Mouse (Mus musculus) stomach, embryonic 14.5 days (tissue): ENCODE measurements at regions not wholly inside any gene's neighbourhood (a gene's known extent, or its start where the extent isn't known, plus 50 kb on each side); places are given as distances from the start of the nearest gene placed in this dataset.
A peak's percentile ranks its signal among the peaks of the same experiment; 100 is the strongest.

Experiments
- ATAC-seq: fragments of 200-750 bp; cut with Nextera tagmentation; 2 replicates; pipeline ENCODE4 v1.8.0; 2017; ENCODE audit warnings: low read depth, moderate TSS enrichment; ENCODE audit not compliant: insufficient number of reproducible peaks, insufficient read depth, low FRiP score
- H3K27ac ChIP-seq: fragments of 300-500 bp; sonication (generic); 2 replicates; pipeline ENCODE4 v1.5.1; 2014; ENCODE audit warnings: mild to moderate bottlenecking, low read length, moderate library complexity, mixed read lengths
- H3K27me3 ChIP-seq: fragments of 300-500 bp; sonication (generic); 2 replicates; pipeline ENCODE4 v1.6.1; 2014; ENCODE audit warnings: low read length, control low read depth, mixed read lengths; ENCODE audit not compliant: control insufficient read depth, insufficient read depth
- H3K36me3 ChIP-seq: fragments of 300-500 bp; sonication (generic); 2 replicates; pipeline ENCODE4 v1.6.1; 2014; ENCODE audit warnings: mild to moderate bottlenecking, control low read depth, low read length, moderate library complexity, mixed read lengths; ENCODE audit not compliant: control insufficient read depth, insufficient read depth
- H3K4me1 ChIP-seq: fragments of 300-500 bp; sonication (generic); 2 replicates; pipeline ENCODE4 v1.6.1; 2014; ENCODE audit warnings: low read length, control low read depth, mixed read lengths; ENCODE audit not compliant: control insufficient read depth, insufficient read depth
- H3K4me2 ChIP-seq: fragments of 300-500 bp; sonication (generic); replicated peaks from 2 replicates; pipeline ENCODE4 v1.6.1; 2014; ENCODE audit warnings: low read depth, low read length, control low read depth
- H3K4me3 ChIP-seq: fragments of 300-500 bp; sonication (generic); 2 replicates; pipeline ENCODE4 v1.5.1; 2014; ENCODE audit warnings: low read depth, low read length, control low read depth
- H3K9ac ChIP-seq: fragments of 300-500 bp; sonication (generic); replicated peaks from 2 replicates; pipeline ENCODE4 v1.6.1; 2014; ENCODE audit warnings: low read depth, mild to moderate bottlenecking, control low read depth, low read length, moderate library complexity, mixed read lengths
- H3K9me3 ChIP-seq: fragments of 300-500 bp; sonication (generic); 2 replicates; pipeline ENCODE4 v1.6.1; 2016; ENCODE audit warnings: low read depth, low read length, control low read depth; ENCODE audit not compliant: control insufficient read depth
- WGBS: fragments of 180-500 bp; shearing (Covaris S2); extraction: QIAGEN DNeasy Blood & Tissue Kit; methylation state at CpG from one replicate; pipeline ENCODE4 v1.1.7; 2014; 5-methylcytosine and 5-hydroxymethylcytosine counted together

DNA sequence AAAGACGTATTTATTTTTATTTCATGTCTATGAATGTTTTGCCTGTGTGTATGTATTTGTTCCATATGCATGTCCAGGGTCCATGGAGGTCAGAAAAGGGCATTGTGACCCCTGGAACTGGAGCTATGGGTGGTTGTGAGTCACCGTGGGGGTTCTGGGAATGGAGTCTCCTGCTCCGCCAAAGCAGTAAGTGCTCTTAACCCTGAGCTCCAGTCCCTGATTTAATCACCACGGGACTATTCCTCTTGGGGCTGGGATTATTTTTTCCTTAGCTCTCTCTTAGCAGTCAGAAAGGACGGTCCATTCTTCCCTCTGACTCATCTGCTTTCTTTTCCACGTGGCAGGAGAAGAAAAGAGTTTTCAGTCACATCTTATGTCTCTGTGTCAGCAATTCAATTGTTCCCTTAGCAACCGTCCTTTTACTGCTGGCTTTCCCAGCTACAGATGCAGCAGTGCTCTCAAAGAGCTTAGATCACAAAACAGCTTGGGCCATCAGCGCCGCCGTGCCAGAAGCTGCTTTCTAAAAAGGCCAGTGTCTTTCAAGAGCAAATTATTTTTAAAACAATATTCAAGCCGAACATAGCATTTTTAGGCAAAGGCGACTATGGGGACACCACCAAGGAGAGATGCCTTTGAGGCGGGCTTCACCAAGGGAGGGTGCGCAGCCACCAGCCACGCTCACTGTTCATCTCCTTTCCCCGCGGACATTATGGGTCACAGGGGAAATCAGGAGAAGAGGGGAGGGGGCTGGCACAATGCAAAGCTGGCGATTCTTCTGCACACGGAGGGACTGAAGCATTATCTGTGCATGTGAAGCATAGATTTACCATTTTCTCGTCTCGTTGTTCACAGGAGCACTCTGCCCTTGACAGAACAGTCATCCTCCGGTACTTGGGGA is 110.8 kb downstream of the Map3k7 start:
- Histone ChIP-seq H3K27me3 (no peaks in the 10 kb centered on the region), H3K9ac (no peak overlapping the region), H3K9me3 (no peaks in the 10 kb centered on the region; the same call in 1 of the 2 replicates), H3K36me3 (no peaks in the 10 kb centered on the region), H3K4me3 (no peak overlapping the region), H3K4me2 (peak overlapping the region; percentile 14; the same call in 1 of the 2 replicates), H3K27ac (no peak overlapping the region), H3K4me1 (no peaks in the 10 kb centered on the region; the same call in 1 of the 2 replicates)
- 23% methylated on average over 22 of the region's 22 CpGs for WGBS
- no peak for ATAC-seq

DNA sequence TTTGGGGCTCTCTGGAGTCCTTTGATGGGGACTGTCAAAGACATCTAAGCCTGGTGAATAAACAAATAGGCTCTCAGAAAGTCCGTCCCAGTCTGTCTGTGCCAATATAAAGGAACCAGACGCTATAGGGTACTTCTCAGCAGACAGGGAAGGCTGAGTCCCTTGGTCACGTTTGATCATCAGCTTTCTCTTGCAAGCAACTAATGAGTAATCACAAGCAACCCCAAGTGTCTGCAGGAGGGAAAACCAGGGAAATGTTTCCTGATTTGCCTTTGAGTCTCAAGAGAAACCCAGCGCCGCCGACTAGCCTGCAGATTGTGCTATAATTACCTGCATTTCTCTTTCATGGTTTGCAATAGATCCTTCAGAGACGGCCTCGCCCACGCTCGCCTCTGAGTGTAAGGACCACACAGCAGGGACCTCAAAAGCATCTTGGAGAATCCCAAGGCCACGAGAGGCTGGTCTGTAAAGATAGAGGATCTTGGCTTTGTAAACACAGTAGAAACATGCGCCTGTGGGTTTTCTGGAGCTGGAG is 112.6 kb downstream of the Map3k7 start:
- no peak for ATAC-seq
- WGBS, result 67% methylated on average over 12 of the region's 12 CpGs
- Histone ChIP-seq H3K27me3 (no peaks in the 10 kb centered on the region), H3K9me3 (no peaks in the 10 kb centered on the region), H3K4me1 (no peaks in the 10 kb centered on the region; the same call in 1 of the 2 replicates), H3K9ac (no peak overlapping the region), H3K36me3 (no peaks in the 10 kb centered on the region), H3K27ac (no peak overlapping the region), H3K4me3 (no peak overlapping the region), H3K4me2 (no peak overlapping the region)

DNA sequence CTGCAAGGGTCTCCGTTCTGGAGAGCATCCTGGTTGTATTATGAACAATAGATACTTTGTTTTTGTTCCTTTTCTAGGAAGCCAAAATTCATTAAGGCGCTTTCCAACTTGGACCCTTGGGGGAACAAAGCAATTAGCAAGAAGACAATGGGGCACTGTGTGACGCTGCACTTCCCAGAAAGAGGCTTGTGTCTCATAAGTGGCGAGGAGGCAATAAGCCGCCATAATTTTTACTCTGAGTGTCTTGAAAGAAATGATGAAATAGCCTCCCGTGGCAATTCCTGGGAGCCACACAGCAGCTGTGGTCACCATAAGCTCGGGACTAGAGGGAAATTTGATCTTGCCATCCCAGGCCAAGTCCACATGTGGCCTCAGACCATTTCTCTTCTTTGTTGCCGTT is 119.6 kb downstream of the Map3k7 start:
- no peaks in the 10 kb centered on the region for H3K27me3 ChIP-seq
- no peaks in the 10 kb centered on the region for H3K4me1 ChIP-seq
- no peak overlapping the region for H3K9ac ChIP-seq
- ATAC-seq, result no peak
- H3K9me3 ChIP-seq, result no peaks in the 10 kb centered on the region
- H3K4me2 ChIP-seq, result no peak overlapping the region
- no peaks in the 10 kb centered on the region for H3K36me3 ChIP-seq
- H3K4me3 ChIP-seq, result no peak overlapping the region
- H3K27ac ChIP-seq, result no peak overlapping the region
- 68% methylated on average over 8 of the region's 8 CpGs for WGBS

DNA sequence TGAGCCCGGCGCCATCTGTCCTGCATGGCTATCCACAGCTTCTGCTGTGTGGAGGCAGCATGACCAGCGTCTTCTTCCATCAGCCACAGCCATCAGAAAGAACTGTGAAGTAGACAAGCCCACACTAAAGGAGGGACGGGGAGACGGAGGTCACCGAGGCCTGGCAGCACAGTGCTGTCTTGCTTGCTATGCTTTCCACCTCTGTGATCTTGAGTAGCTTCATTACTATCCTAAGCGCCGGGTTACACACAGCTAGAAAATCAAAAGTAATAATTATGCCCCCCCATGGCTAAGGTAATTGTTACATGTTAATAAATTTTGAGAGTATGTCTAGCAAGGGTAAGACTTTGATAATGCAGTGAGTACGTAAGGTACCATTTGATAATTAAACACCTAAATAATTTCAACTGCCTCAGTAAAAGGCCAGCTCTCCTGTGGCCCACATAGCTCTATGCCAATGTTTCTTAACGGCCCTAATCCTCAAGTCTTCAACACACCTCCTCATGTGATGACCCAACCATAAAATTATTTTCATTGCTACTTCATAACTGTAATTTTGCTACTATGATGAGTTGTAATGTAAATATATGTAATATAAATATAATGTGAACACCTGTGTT is 120.5 kb downstream of the Map3k7 start:
- Histone ChIP-seq H3K27ac (no peak overlapping the region), H3K4me1 (no peaks in the 10 kb centered on the region), H3K4me2 (no peak overlapping the region), H3K27me3 (no peaks in the 10 kb centered on the region), H3K4me3 (no peak overlapping the region), H3K36me3 (no peaks in the 10 kb centered on the region), H3K9ac (no peak overlapping the region), H3K9me3 (no peaks in the 10 kb centered on the region)
- 93% methylated on average over 10 of the region's 10 CpGs for WGBS
- ATAC-seq, result no peak

DNA sequence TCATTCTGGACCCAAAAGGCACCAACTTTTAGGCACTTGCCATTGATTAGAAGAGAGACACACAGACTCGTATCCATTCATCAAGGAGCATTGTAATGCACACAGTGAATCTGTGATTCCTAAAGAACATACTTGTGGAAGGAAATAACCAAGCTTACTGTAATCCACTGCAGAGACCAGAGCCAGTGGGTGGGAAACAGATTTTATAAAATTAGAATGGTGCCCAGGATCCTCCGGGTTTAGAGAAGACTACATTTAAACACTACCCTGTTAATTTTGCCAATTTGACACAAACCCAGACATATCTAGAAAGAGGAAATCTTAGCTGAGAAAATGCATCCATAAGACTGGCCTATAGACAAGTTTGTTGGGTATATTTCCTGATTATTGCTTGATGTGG is 121.1 kb downstream of the Map3k7 start:
- Histone ChIP-seq H3K4me3 (no peak overlapping the region), H3K9me3 (no peaks in the 10 kb centered on the region), H3K4me1 (no peaks in the 10 kb centered on the region), H3K4me2 (no peak overlapping the region), H3K36me3 (no peaks in the 10 kb centered on the region), H3K27ac (no peak overlapping the region), H3K9ac (no peak overlapping the region), H3K27me3 (no peaks in the 10 kb centered on the region)
- no peak for ATAC-seq
- 97% methylated on average over 2 of the region's 2 CpGs for WGBS

DNA sequence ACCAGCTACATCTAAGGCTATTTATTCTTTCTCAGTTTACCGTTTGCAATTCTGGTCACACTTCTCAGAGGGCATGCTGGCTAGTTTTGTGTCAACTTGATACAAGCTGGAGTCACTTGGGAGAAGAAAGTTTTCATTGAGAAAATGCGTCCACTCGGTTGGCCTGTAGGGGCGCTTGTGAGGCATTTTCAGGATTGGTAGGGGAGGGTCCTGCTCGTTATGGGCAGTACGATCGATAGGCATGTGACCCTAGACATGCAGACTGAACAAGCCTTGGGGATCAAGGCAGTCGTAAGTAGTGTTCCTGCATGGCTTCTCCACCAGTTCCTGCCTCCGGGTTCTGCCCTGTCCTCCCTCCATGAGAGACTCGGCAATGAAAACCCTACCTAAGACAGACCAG is 127.2 kb downstream of the Map3k7 start:
- no peak for ATAC-seq

DNA sequence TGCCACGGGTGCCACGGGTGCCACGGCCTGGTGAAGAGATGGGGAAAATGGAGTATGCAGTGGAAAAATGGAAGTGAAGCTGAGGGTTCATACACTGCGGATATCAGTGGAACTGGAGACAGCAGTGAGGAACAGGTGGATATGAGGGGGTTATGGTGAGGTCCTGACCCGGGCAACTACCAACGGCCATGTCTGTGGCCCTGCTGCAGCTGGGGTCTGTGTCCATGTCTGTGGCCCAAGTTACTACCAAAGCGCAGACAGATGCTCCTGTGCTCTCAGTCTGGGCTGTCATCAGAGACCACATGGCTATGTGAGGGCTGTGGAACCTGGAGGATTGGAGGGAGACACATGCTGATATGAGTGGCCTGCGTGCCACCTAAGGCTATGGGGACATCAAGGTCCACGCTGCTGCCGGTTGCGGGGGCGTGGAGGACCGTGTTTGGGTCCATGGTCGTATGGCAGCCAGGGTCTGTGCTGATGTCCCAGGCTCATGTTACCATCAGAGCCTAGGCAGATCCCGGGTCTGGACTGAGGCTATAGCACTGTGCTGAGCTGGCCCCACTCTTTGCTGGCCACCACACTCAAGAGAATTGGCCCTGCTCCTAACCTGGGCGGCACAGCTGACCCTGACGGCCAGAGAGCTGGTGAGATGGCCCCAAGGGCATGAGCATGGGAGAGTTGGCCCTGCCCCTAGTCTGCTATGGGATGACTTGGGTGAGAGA is 128.6 kb downstream of the Map3k7 start:
- Histone ChIP-seq H3K27me3 (no peaks in the 10 kb centered on the region), H3K36me3 (no peaks in the 10 kb centered on the region), H3K9ac (no peak overlapping the region), H3K9me3 (no peaks in the 10 kb centered on the region), H3K4me3 (no peak overlapping the region), H3K4me1 (no peaks in the 10 kb centered on the region), H3K4me2 (no peak overlapping the region), H3K27ac (no peak overlapping the region)
- WGBS, result 91% methylated on average over 17 of the region's 17 CpGs
- ATAC-seq, result peak; percentile 23; the same call in 1 of the 2 replicates

More for the DNA sequence above, 127.2 kb downstream of the Map3k7 start:
- Histone ChIP-seq H3K9ac (no peak overlapping the region), H3K9me3 (no peaks in the 10 kb centered on the region), H3K4me1 (no peaks in the 10 kb centered on the region), H3K27me3 (no peaks in the 10 kb centered on the region), H3K4me3 (no peak overlapping the region), H3K36me3 (no peaks in the 10 kb centered on the region), H3K4me2 (no peak overlapping the region), H3K27ac (no peak overlapping the region)
- 85% methylated on average over 10 of the region's 10 CpGs for WGBS

DNA sequence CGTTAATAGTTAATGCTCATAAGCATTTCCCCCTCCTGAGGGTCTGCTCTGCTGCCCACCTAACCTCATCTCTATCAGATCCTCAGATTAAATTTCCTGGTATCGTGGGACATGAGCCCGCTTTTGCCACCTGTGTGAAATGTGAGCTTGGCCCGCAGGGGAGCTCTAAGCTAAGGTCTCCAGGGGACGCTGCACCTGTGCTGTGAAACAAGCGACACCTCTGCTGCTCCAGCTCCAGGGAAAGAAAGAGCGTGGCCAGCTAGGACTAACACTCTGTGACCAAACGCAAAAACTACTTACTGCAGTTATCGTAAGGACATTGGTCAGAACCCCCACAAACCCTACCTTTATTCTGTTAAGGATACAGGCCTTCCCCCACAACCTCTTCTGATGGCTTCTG is 134.3 kb downstream of the Map3k7 start:
- Histone ChIP-seq H3K4me2 (no peak overlapping the region), H3K36me3 (no peaks in the 10 kb centered on the region)

More for the DNA sequence above, 134.3 kb downstream of the Map3k7 start:
- Histone ChIP-seq H3K4me3 (no peak overlapping the region), H3K9me3 (no peaks in the 10 kb centered on the region), H3K27ac (no peak overlapping the region), H3K27me3 (no peaks in the 10 kb centered on the region), H3K9ac (no peak overlapping the region), H3K4me1 (no peaks in the 10 kb centered on the region)
- 58% methylated on average over 9 of the region's 9 CpGs for WGBS
- ATAC-seq, result no peak
